Mouse (Mus musculus): ENCODE data around the gene Adarb2.
A peak's percentile ranks its signal among the peaks of the same experiment; 100 is the strongest.

Gene Adarb2

DNA sequence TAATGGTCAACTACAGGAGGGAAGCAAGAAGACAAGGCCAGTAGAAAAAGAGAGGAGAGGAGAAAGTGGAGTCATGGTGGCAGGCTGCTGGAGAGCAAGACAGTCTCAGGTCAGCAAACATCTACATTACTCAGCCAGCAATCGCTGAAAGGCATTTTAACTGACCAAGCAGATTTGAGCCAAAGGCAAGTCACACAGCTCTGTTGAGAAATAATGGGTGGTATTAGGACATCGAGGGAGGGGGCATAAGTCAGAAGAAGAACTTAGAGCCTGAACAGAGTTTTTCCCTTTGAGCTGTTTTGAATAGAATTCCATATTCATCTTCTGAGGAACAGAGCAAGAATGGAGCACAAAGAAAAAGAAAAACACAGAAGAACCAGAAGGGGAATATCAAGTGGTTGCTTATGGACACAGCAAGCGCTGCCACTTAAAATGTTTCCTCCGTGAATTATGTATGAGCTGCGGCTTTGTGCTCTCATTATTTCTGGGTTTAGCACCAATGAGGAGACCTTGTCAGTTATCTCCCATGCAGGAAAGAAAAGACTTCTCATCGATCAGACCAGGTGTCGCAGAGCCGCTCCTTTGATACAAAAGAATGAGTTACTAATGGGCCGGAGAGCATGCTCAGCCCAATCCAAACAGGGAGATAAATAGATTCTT, 477.9 kb downstream of the Adarb2 start:
- DNase-seq (ENCODE audit: low read depth, low spot score): no peak

GRCm38 (mm10) chr13:8691448-8691847, 488.8 kb downstream of the Adarb2 start:
- no peak for DNase-seq (ENCODE audit: low read depth, low spot score)

- no peak for DNase-seq (ENCODE audit: low read depth, low spot score)
Observed at GRCm38 (mm10) chr13:8692787-8693186, 490.1 kb downstream of the Adarb2 start.

GRCm38 (mm10) chr13:8698451-8698850, 495.8 kb downstream of the Adarb2 start:
- DNase-seq (ENCODE audit: low read depth, low spot score): no peak

- no peak for DNase-seq (ENCODE audit: low read depth, low spot score)
Observed at GRCm38 (mm10) chr13:8699831-8700230, 497.2 kb downstream of the Adarb2 start.

DNA sequence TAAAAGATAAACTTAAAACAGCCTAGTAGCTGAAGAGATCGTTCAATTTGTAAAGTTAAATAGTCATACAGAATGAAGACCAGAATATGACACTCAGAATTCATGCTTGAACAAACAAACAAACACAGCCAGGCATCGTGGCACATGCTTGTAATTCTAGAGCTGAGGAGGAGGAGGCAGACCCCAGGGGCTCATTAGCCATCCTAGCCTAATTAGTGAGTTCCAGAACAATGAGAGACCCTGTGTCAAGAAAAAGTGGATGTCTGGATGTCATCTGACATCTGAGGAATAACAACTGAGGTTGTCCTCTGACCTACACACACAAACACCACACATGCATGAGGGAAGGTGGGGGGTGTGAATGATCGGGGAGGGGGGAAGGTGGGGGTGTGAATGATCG, 498.3 kb downstream of the Adarb2 start:
- no peak for DNase-seq (ENCODE audit: low read depth, low spot score)

GRCm38 (mm10) chr13:8705296-8705695, 502.6 kb downstream of the Adarb2 start:
- DNase-seq (ENCODE audit: low read depth, low spot score): no peak

- DNase-seq (ENCODE audit: low read depth, low spot score): no peak
Observed at GRCm38 (mm10) chr13:8713377-8713776, 510.7 kb downstream of the Adarb2 start.

- DNase-seq (ENCODE audit: low read depth, low spot score): no peak
Observed at GRCm38 (mm10) chr13:8729972-8730645, 527.4 kb downstream of the Adarb2 start.

- DNase-seq (ENCODE audit: low read depth, low spot score): no peak
Observed at GRCm38 (mm10) chr13:8737139-8737865, 534.6 kb downstream of the Adarb2 start.

DNA sequence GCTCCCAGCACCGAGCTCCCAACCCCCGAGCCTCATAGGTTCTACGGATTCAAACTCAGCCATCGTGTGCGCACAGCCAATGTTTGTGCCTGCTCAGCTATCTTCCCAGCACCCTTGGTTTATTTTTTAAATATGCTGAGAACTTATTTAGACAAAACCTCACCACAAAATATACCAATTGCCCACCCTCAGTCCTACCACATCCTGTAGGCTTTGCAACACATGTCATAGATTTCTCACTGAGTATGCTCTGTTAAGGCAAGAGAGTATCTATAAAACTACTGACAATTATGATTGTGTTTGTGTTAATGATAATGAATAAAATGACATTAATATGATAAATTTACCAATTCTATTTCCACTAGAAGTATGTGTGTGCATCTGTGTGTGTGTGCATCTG, 540.1 kb downstream of the Adarb2 start:
- no peak for DNase-seq (ENCODE audit: low read depth, low spot score)

DNA sequence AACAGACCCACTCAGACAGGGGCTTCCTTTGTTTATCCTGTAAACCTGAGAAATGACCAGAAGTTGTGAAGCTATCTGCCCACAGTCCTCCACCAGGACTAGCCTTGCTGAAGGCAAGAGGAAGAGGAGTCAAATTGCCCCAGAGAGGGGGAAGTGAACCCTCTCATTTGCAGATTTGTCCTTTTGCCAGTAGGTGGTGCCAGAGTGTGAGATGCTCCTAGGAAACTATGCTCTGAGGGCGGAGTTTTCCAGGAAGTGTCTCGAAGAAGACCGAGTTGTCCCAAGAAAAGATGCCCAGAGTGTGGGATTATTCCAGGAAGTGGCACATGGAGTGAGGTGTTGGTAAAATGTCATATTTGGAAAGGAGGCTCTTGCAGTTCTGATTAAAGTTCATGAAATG, 541.9 kb downstream of the Adarb2 start:
- peak; percentile 54 for DNase-seq (ENCODE audit: low read depth, low spot score)

DNA sequence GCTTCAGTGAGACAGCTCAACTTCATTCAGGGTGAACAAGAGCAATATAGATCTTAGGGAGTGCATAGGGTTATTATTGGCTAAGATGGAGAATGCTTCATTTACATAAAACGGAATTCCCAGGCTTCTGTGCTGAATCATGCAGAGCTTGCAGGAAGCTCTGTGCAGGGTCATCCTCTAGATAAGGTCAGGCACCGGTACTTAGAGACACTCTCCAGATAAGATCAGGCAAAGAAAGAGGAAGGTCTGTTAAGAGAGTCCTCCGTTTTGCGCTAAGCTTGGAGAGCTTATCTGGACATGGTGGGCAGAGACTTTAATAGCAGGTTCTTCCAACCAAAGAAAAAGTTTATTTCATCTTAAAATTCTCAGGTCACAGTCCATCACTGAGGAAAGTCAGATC, 542.9 kb downstream of the Adarb2 start:
- DNase-seq (ENCODE audit: low read depth, low spot score): no peak

GRCm38 (mm10) chr13:8749451-8749850, 546.8 kb downstream of the Adarb2 start:
- DNase-seq (ENCODE audit: low read depth, low spot score): no peak

GRCm38 (mm10) chr13:8760940-8761339, 558.3 kb downstream of the Adarb2 start:
- no peak for DNase-seq (ENCODE audit: low read depth, low spot score)

GRCm38 (mm10) chr13:8769654-8770227, 567.1 kb downstream of the Adarb2 start:
- no peak for DNase-seq (ENCODE audit: low read depth, low spot score)

DNA sequence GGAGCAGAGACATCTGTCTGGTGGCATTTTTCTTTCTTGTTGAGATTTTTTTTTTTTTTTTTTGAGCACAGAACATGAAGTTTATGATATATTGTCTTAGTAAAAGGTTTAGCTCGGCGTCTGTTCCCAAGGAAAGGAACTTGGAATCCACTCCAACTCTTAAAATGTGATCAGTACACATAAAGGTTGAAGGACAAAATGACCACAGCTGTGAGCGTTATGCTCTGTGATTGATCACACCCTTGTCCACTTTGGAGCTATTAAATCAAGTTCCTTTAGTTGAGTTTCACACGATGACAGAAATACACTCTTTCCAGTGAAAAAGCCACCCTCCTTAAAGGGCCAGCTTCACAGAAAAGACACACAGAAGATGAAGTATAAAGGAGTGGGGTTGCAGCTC, 568.0 kb downstream of the Adarb2 start:
- DNase-seq (ENCODE audit: low read depth, low spot score): no peak

DNA sequence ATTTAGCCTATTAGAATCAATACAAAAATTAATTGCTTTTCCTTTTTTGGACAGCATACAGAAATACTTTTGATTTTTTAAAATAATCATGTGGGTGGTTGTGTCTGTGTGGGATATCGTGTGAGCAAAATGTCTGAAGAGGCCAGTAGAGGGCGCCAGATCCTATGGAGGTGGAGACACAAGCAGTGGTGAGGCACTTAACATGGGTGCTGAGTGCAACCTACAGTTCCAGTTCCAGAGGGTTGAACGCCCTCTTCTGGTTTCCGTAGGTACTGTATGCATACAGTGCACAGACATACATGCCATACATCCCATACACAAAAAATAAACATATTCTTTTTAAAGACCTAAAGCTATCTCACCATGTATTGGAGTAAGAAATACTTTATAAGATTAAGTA, 577.8 kb downstream of the Adarb2 start:
- peak; percentile 85 for DNase-seq (ENCODE audit: low read depth, low spot score)

- DNase-seq (ENCODE audit: low read depth, low spot score): no peak
Observed at GRCm38 (mm10) chr13:8782636-8783035, 580.0 kb downstream of the Adarb2 start.

DNA sequence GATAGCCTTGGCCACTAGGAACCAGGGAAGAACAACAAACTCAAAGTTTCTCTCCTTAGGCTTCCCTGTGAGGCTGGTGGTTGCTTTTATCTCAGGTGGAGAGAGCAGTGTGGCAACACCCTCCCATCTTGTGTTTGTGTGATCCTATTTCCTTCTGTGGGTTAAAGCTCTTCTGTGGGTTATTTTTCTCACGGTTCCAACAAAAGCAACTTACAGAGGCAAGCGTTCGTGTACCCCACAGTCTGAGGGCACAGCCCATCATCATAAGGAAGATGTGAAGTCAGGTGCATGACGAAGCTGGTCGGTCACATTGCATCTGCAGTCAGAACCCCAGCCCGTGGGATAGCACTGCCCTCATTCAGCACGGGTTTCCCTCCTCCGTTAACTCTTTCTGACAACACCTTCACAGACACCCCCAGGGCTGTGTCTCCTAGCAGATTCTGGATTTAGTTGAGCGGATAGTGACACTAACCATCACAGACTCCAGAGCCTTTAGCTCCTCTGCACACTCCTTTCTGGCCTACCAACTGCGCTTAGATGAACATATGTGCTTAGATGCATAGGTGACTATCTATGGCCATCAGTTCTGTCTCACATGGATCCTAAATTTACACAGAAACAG, 581.1 kb downstream of the Adarb2 start:
- DNase-seq (ENCODE audit: low read depth, low spot score): no peak

GRCm38 (mm10) chr13:8784308-8785061, 581.8 kb downstream of the Adarb2 start:
- no peak for DNase-seq (ENCODE audit: low read depth, low spot score)
